Mouse (Mus musculus) liver, embryonic 15.5 days (tissue): Measurements from ENCODE around the gene Ccl6. TPM values are rescaled to one million over a fixed set of nuclear protein-coding genes. Genes with fewer than 3 reads are reported as not detected.

ENCODE experiments used
- polyA plus RNA-seq: library from polyadenylated mRNA; unstranded; fragments of >200 nt; fragmentation: Nextera tagmentation; extraction: Ambion mirVana; gene quantifications from 2 replicates; pipeline ENCODE4 v1.2.1, GENCODE M21; 2015

The Ccl6 gene
- polyA plus RNA-seq, 1 experiment from 2014 or later: 15.6 TPM

Other genes with a start within 250 kb of the Ccl6 start
- 0.12 and 0.22 TPM in 2 replicates for gene Rasl10b, start 183.9 kb downstream of the Ccl6 start, polyA plus RNA-seq
- gene Gas2l2, start 163.6 kb downstream of the Ccl6 start, polyA plus RNA-seq: not detected in 2 replicates
- gene 1700020L24Rik, start 155.4 kb downstream of the Ccl6 start, polyA plus RNA-seq: 2.3 and 2.7 TPM in 2 replicates
- gene Mmp28, start 130.0 kb downstream of the Ccl6 start, polyA plus RNA-seq: 0.39 and 0.41 TPM in 2 replicates
- gene Taf15, start 120.0 kb downstream of the Ccl6 start, polyA plus RNA-seq: 3.7 and 3.9 TPM in 2 replicates
- not detected in 2 replicates for gene Heatr9, start 70.9 kb downstream of the Ccl6 start, polyA plus RNA-seq
- gene Ccl5, start 62.6 kb downstream of the Ccl6 start, polyA plus RNA-seq: 0.53 and 0.93 TPM in 2 replicates
- gene Ccl9, start 14.5 kb downstream of the Ccl6 start, polyA plus RNA-seq: 54.3 and 58.4 TPM in 2 replicates
- not detected in 2 replicates for gene Rpl9-ps1, start 52.5 kb upstream of the Ccl6 start, polyA plus RNA-seq
- 0.83 and 1.2 TPM in 2 replicates for gene Ccl3, start 56.3 kb upstream of the Ccl6 start, polyA plus RNA-seq
- 0.32 and 0.37 TPM in 2 replicates for gene Ccl4, start 69.5 kb upstream of the Ccl6 start, polyA plus RNA-seq
- gene Wfdc17, start 110.9 kb upstream of the Ccl6 start, polyA plus RNA-seq: 16.4 and 18.6 TPM in 2 replicates
- gene Wfdc18, start 115.9 kb upstream of the Ccl6 start, polyA plus RNA-seq: not detected in 2 replicates
- gene Wfdc21, start 153.9 kb upstream of the Ccl6 start, polyA plus RNA-seq: 45.7 and 46.2 TPM in 2 replicates
- gene Heatr6, start 160.6 kb upstream of the Ccl6 start, polyA plus RNA-seq: 6.2 and 6.7 TPM in 2 replicates